Mouse (Mus musculus) hindbrain, embryonic 16.5 days (tissue): ENCODE results near the gene Atxn1. TPM values are rescaled to one million over a fixed set of nuclear protein-coding genes. Genes with fewer than 3 reads are reported as not detected.

ENCODE experiments used
- ATAC-seq: fragments of 200-750 bp; cut with Nextera tagmentation; 2 replicates; pipeline ENCODE4 v1.8.0; 2017; ENCODE audit warnings: moderate TSS enrichment, moderate library complexity
- H3K27ac ChIP-seq: fragments of 300-500 bp; sonication (generic); 2 replicates; pipeline ENCODE4 v1.5.1; 2014; ENCODE audit warnings: low read depth, mild to moderate bottlenecking, control low read depth, low read length, moderate library complexity
- H3K27me3 ChIP-seq: fragments of 300-500 bp; sonication (generic); replicated peaks from 2 replicates; pipeline ENCODE4 v1.6.1; 2014; ENCODE audit warnings: low read length; ENCODE audit not compliant: control insufficient read depth, insufficient read depth
- H3K36me3 ChIP-seq: fragments of 300-500 bp; sonication (generic); 2 replicates; pipeline ENCODE4 v1.6.1; 2014; ENCODE audit warnings: mild to moderate bottlenecking, low read length, moderate library complexity, mixed read lengths; ENCODE audit not compliant: control insufficient read depth, insufficient read depth
- H3K4me1 ChIP-seq: fragments of 300-500 bp; sonication (generic); 2 replicates; pipeline ENCODE4 v1.6.1; 2014; ENCODE audit warnings: low read depth, low read length; ENCODE audit not compliant: control insufficient read depth, insufficient read depth
- H3K4me2 ChIP-seq: fragments of 300-500 bp; sonication (generic); 2 replicates; pipeline ENCODE4 v1.6.1; 2014; ENCODE audit warnings: mild to moderate bottlenecking, low read length, control low read depth, moderate library complexity
- H3K4me3 ChIP-seq: fragments of 300-500 bp; sonication (generic); 2 replicates; pipeline ENCODE4 v1.5.1; 2014; ENCODE audit warnings: mild to moderate bottlenecking, low read length, control low read depth, moderate library complexity
- H3K9ac ChIP-seq: fragments of 300-500 bp; sonication (generic); 2 replicates; pipeline ENCODE4 v1.6.1; 2014; ENCODE audit warnings: low read depth, mild to moderate bottlenecking, control low read depth, low read length, moderate library complexity
- H3K9me3 ChIP-seq: fragments of 300-500 bp; sonication (generic); 2 replicates; pipeline ENCODE4 v1.6.1; 2014; ENCODE audit warnings: mild to moderate bottlenecking, low read length, moderate library complexity; ENCODE audit not compliant: control insufficient read depth
- WGBS: fragments of 180-500 bp; shearing (Covaris S2); extraction: QIAGEN DNeasy Blood & Tissue Kit; methylation state at CpG from one replicate; pipeline ENCODE4 v1.1.7; 2014; 5-methylcytosine and 5-hydroxymethylcytosine counted together
- polyA plus RNA-seq: library from polyadenylated mRNA; unstranded; fragments of >200 nt; fragmentation: Nextera tagmentation; extraction: Ambion mirVana; gene quantifications from 2 replicates; pipeline ENCODE4 v1.2.1, GENCODE M21; 2015

Gene Atxn1
- 7.5 and 8.3 TPM in 2 replicates for polyA plus RNA-seq

DNA sequence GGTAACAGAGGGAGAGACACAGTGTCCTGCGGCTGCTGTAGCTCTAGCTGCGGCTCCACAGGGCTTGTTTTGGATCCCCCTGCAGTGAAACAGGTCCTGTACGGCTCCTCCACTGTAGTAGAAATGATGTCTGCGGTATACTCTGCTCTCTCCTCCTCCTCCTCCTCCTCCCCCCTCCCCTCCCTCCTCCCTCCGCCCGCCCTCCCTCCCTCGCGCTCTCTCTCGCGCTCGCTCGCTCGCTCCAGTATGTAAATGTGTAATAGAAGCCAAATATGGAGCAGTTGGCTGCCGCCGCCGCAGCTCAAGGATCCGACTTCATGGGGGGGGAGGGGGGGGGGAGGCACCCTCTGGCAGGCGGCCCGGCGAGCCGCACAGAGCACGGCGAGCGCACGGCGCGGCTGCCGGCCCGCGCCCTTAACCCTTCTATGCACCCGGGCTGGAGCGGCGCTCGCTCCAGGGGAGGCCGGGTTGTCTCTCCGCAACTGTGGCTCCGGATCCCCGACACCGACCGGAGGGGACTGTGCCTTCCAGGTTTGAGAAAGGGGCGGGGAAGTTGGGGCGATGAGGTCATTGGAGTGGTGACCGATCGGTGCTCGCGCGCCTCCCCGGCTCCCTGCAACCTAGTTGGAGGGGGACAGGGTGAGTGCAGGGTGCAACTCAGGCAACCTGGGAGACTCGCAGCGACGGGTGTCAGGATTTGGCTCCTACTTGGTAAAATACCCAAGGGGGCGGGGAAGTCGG lies at the start of gene Atxn1:
TSS of gene Atxn1 (minus strand) at position 156 of the 741 bp plus-strand sequence.
- Histone ChIP-seq H3K27ac (peak within 1 kb of the TSS; percentile 97), H3K9ac (peak within 1 kb of the TSS; percentile 95), H3K27me3 (no peaks in the 10 kb centered on the region), H3K4me3 (peak within 1 kb of the TSS; percentile 89), H3K9me3 (no peaks in the 10 kb centered on the region), H3K36me3 (no peaks in the 10 kb centered on the region), H3K4me2 (peak within 1 kb of the TSS; percentile 78), H3K4me1 (peaks cover 28% of the 10 kb centered on the region)
- ATAC-seq = peak; percentile 75
- 0% methylated on average over 31 of the region's 53 CpGs for WGBS

DNA sequence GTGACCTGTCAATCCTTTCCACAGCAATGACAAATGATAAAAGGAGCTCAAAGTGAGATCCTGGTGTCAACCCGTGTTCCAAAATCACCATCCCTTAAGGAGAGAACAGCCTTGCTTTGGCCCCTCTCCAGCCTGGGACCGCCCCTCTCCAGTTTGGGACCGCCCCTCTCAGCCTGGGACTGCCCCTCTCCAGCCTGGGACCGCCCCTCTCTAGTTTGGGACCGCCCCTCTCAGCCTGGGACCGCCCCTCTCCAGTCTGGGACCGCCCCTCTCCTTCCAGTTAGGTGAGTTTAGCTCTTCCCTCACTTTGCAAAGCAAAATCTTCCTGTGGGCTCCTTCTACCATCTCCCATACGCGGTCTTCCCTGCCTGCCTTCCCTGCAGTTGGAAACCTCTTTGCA lies 46.4 kb upstream of the Atxn1 start:
- Histone ChIP-seq H3K27me3 (no peaks in the 10 kb centered on the region), H3K4me3 (no peak overlapping the region), H3K4me2 (no peak overlapping the region), H3K4me1 (peaks cover 15% of the 10 kb centered on the region), H3K27ac (no peak overlapping the region), H3K36me3 (no peaks in the 10 kb centered on the region), H3K9ac (no peak overlapping the region), H3K9me3 (no peaks in the 10 kb centered on the region)
- ATAC-seq = no peak
- WGBS = 46% methylated on average over 9 of the region's 9 CpGs

- H3K9ac ChIP-seq = no peak overlapping the region
- 77% methylated on average over 12 of the region's 12 CpGs for WGBS
- no peaks in the 10 kb centered on the region for H3K36me3 ChIP-seq
- peaks cover 22% of the 10 kb centered on the region for H3K4me1 ChIP-seq
- no peaks in the 10 kb centered on the region for H3K9me3 ChIP-seq
- H3K4me2 ChIP-seq = no peak overlapping the region
- H3K27ac ChIP-seq = no peak overlapping the region
- no peak for ATAC-seq
- H3K4me3 ChIP-seq = no peak overlapping the region
- H3K27me3 ChIP-seq = no peaks in the 10 kb centered on the region
Observed at GRCm38 (mm10) chr13:46010075-46010474, 45.3 kb upstream of the Atxn1 start.

GRCm38 (mm10) chr13:46008831-46009666 lies 44.2 kb upstream of the Atxn1 start:
- Histone ChIP-seq H3K4me1 (peaks cover 22% of the 10 kb centered on the region), H3K4me3 (peak overlapping the region; percentile 14), H3K36me3 (no peaks in the 10 kb centered on the region), H3K9ac (peak overlapping the region; percentile 35), H3K27me3 (no peaks in the 10 kb centered on the region), H3K4me2 (peak overlapping the region; percentile 45), H3K9me3 (no peaks in the 10 kb centered on the region), H3K27ac (peak overlapping the region; percentile 67)
- ATAC-seq = peak; percentile 40
- 4% methylated on average over 30 of the region's 30 CpGs for WGBS

DNA sequence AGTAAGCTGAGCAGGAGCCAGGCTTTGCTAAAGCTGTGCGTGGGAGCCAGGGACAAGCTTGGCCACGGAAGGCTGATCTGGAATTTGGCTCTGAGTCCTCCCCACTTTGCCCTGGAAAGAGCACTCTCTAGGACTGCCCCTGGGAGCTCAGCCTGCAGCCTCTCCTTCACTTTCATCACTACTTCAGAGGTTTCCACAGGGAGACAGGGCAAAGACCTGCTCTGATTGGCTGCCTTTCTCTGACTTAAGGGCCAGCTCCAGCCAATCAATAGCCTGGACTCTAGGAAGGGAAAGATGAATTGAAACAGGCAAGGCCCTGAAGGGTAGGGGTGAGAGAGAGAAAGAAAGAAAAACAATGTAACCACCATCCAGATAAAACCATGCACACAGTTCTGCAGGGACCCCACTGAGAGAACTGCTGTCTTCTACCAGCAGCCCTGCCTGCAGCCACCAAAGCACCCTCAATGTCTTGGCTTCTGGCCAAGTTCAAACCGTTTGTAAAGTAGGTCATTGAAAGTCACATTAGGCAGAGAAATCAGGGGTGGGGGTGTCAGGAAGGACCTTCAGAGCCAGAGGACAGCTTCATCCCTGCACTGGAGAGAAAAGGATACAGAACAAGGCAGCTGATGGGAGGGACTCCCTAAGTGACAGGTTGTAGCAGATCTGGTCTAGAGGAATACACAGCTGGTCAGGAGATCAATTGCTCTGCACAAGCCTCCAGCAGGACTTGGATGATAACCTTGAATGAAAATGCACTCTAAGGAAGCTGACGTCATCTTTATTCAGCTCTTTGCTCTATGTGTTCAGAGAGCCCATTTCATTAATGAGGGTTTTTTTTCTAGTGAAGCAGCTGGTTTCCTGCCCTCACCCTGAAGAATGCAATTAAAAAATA lies 41.6 kb upstream of the Atxn1 start:
- H3K9me3 ChIP-seq = no peaks in the 10 kb centered on the region
- H3K4me1 ChIP-seq = peaks cover 22% of the 10 kb centered on the region
- peak overlapping the region; percentile 17; the same call in 1 of the 2 replicates for H3K9ac ChIP-seq
- no peaks in the 10 kb centered on the region for H3K27me3 ChIP-seq
- WGBS = 5% methylated on average over 4 of the region's 4 CpGs
- H3K4me2 ChIP-seq = peak overlapping the region; percentile 38
- no peaks in the 10 kb centered on the region for H3K36me3 ChIP-seq
- ATAC-seq = peak; percentile 84
- H3K27ac ChIP-seq = peak overlapping the region; percentile 70
- H3K4me3 ChIP-seq = no peak overlapping the region

DNA sequence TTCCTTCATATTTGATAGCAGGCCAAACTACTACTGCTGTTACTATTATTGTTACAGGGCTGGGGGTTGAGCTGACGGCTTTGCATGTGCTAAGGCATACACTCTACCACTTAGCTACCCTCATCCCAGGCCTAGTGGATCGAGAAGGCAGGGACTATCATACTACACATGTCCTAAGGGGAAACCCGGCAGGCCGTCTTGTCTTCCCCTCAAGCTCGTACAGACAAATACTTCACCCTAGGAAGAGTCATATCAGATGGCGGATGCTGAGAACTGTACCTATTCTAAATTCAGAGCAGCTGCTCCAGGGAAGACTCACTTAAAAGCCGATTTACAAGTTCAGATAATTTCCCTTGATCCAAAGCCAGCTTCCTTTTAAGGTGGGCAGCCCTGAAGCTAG lies 40.8 kb upstream of the Atxn1 start:
- H3K4me1 ChIP-seq = peaks cover 22% of the 10 kb centered on the region
- ATAC-seq = no peak
- H3K4me3 ChIP-seq = no peak overlapping the region
- H3K9me3 ChIP-seq = no peaks in the 10 kb centered on the region
- no peaks in the 10 kb centered on the region for H3K27me3 ChIP-seq
- peak overlapping the region; percentile 17; the same call in 1 of the 2 replicates for H3K9ac ChIP-seq
- H3K27ac ChIP-seq = peak overlapping the region; percentile 50
- H3K36me3 ChIP-seq = no peaks in the 10 kb centered on the region
- 58% methylated on average over 7 of the region's 7 CpGs for WGBS
- H3K4me2 ChIP-seq = peak overlapping the region; percentile 38

- Histone ChIP-seq H3K4me3 (no peak overlapping the region), H3K27me3 (no peaks in the 10 kb centered on the region), H3K4me2 (no peak overlapping the region), H3K27ac (no peak overlapping the region), H3K9ac (no peak overlapping the region), H3K9me3 (no peaks in the 10 kb centered on the region), H3K36me3 (no peaks in the 10 kb centered on the region), H3K4me1 (peaks cover 9% of the 10 kb centered on the region)
- no peak for ATAC-seq
- WGBS = 82% methylated on average over 5 of the region's 5 CpGs
Observed at GRCm38 (mm10) chr13:46001356-46001755, 36.5 kb upstream of the Atxn1 start.

DNA sequence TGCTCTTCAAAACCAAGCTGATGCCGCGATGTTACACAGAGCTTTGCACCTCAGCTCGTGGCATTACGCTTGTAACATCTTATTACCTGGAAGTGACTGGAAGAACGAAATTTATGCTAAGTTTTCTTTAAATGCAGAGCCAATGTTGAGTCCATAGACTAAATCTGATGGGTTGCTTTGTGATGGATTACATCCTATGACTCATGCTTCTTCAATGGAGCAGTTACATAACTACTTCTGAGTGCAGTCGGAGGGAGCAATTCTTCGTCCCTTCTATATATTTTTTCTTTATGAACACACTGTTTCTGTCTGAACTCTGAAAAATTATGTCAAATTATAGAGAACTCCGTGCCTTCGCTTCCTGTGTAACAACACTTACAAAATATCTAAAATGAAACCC lies 28.1 kb upstream of the Atxn1 start:
- Histone ChIP-seq H3K4me3 (no peak overlapping the region), H3K27ac (no peak overlapping the region), H3K27me3 (no peaks in the 10 kb centered on the region), H3K4me2 (no peak overlapping the region), H3K4me1 (no peaks in the 10 kb centered on the region), H3K36me3 (no peaks in the 10 kb centered on the region), H3K9ac (no peak overlapping the region), H3K9me3 (no peaks in the 10 kb centered on the region)
- ATAC-seq = no peak
- 89% methylated on average over 9 of the region's 9 CpGs for WGBS
